8 mouse cellular contexts compared by ENCODE assay signal in the genomic region with DNA sequence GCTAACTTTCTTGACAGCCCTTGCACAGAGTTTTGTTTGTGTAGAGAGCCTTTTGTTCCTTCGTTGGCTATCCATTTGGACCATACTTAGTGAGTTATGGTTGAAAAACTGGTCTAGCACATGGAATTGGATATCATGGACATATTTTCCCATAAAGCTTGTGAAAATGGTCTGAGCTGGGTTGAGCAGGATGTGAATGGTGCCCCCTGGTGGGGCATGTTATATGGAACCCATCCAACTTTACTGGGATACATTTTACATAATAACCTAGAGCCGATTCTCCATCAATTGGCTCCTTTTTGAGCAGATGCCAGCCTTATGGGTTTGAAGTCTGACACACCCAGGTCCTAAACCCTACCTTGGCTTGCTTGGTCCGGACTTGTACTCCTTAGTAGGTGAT. TPM values are rescaled to one million over a fixed set of nuclear protein-coding genes. Genes with fewer than 3 reads are reported as not detected.
DNase-seq lines count a peak whose midpoint lies in the region; ATAC-seq lines count a peak whose summit lies in the region.

No protein-coding gene starts in this region.

- ATAC-seq in heart, embryonic 11.5 days (replicated peaks; ENCODE audit: insufficient number of reproducible peaks, low FRiP score, low TSS enrichment) = no peak
- ATAC-seq in common myeloid progenitor, adult 5-6 weeks (replicated peaks; ENCODE audit: low read depth, poor library complexity, severe bottlenecking) = peak; percentile 50; the same call in 1 of the 2 replicates

- no peaks in the 10 kb centered on the region for H3K9me3 ChIP-seq in heart, embryonic 11.5 days (replicated peaks; ENCODE audit: control insufficient read depth, low read length)

- 61% methylated on average over 3 of the region's 3 CpGs for WGBS in heart, embryonic 11.5 days (ENCODE audit: insufficient replicate concordance)

- H3K4me2 ChIP-seq in heart, embryonic 11.5 days = no peak overlapping the region

- H3K4me3 ChIP-seq in heart, embryonic 11.5 days (ENCODE audit: low read depth, low read length) = no peak overlapping the region

- H3K4me1 ChIP-seq in heart, embryonic 11.5 days (ENCODE audit: control insufficient read depth, insufficient read depth, low read length) = no peaks in the 10 kb centered on the region

- no peak overlapping the region for H3K9ac ChIP-seq in heart, embryonic 11.5 days (ENCODE audit: low read depth, low read length)

- no peaks in the 10 kb centered on the region for H3K27me3 ChIP-seq in heart, embryonic 11.5 days (ENCODE audit: control insufficient read depth, insufficient read depth, low read length)

- DNase-seq in heart, adult 11 months = peak; percentile 91
- peak; percentile 37 for DNase-seq in right cerebral cortex, adult 18-20 months
- DNase-seq in right cerebral cortex, postnatal 25 days = no peak
- DNase-seq in layer of hippocampus, adult 9-11 months = peak; percentile 67
- no peak for DNase-seq in frontal cortex, postnatal 10 days (ENCODE audit: low spot score in 2 of 2)
- no peak for DNase-seq in urinary bladder, adult 18-20 months (ENCODE audit: low spot score in 2 of 2)

- no peaks in the 10 kb centered on the region; the same call in 1 of the 2 replicates for H3K36me3 ChIP-seq in heart, embryonic 11.5 days (ENCODE audit: control insufficient read depth, insufficient read depth, low read length)

- no peak overlapping the region for H3K27ac ChIP-seq in heart, embryonic 11.5 days (ENCODE audit: low read depth, low read length)

RNA-seq across cellular contexts. Expression of gene Cryzl2, which starts 6.8 kb away (rescaled TPM):
- 32.6 TPM in 2 replicates for polyA plus RNA-seq in heart, embryonic 11.5 days (2014; fragmentation: Nextera tagmentation; extraction: Ambion mirVana)
- total RNA-seq in common myeloid progenitor, adult 5-6 weeks (2017) = 17.1 and 28.8 TPM in 2 replicates

RNA-seq across cellular contexts. Expression of gene Sec16b, which starts 41.3 kb away (rescaled TPM):
- polyA plus RNA-seq in heart, embryonic 11.5 days (2014; fragmentation: Nextera tagmentation; extraction: Ambion mirVana) = 0.74 and 1.9 TPM in 2 replicates
- 0.19 and 0.37 TPM in 2 replicates for total RNA-seq in common myeloid progenitor, adult 5-6 weeks (2017)

RNA-seq across cellular contexts. Expression of gene Rasal2, which starts 52.8 kb away (rescaled TPM):
- 16.1 and 16.4 TPM in 2 replicates for polyA plus RNA-seq in heart, embryonic 11.5 days (2014; fragmentation: Nextera tagmentation; extraction: Ambion mirVana)
- total RNA-seq in common myeloid progenitor, adult 5-6 weeks (2017) = 2.4 TPM in 2 replicates

Comparison
In these comparisons a context has a peak if more than half of its experiments do, and no peak if none do; other contexts are left out.
1. DNase-seq: peak in heart, adult 11 months (single experiment), right cerebral cortex, adult 18-20 months (single experiment) and layer of hippocampus, adult 9-11 months (single experiment); none in right cerebral cortex, postnatal 25 days (single experiment), frontal cortex, postnatal 10 days (0 of 2) and urinary bladder, adult 18-20 months (0 of 2).